Mouse (Mus musculus): ENCODE measurements around the gene Spata2.

Spata2 gene

DNA sequence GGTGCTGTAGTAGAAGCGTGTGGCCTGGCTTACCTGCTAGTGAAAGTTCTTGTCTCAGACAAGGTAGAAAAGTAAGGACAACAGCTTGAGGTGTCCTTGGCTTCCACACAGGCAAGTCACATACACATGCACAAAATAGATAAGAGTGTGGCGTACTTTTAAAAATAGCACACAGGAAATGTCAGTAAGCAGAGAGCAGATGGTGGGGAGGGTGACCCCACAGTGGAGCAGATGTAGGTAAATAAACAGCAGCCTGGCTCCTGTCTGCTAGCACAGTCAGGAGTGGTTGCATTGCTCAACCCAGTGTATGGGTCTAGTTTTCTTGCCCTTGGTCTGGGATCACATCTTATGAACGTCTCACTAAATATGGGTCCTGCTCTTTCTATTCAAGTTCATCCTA lies 17.8 kb upstream of the Spata2 start:
- DNase-seq (ENCODE audit: low spot score): no peak

DNA sequence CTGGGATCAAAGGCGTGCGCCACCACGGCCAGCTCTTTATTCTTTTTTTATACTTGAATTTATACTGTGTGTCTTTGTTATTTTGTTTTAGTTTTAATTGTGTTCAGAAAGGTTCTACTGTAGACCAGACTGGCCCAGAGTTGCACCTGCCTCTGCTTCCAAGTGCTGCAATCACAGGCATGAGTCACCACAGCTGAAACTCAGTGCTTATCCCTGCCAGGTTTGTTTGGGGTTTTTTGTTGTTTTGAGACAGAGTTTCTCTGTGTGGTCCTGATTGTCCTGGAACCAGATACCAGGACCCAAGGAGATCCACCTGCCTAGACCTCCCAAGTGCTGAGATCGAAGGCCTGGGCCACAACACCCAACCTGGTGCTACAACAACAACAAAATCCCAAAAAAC lies 15.9 kb upstream of the Spata2 start:
- no peak for DNase-seq (ENCODE audit: low spot score)

DNA sequence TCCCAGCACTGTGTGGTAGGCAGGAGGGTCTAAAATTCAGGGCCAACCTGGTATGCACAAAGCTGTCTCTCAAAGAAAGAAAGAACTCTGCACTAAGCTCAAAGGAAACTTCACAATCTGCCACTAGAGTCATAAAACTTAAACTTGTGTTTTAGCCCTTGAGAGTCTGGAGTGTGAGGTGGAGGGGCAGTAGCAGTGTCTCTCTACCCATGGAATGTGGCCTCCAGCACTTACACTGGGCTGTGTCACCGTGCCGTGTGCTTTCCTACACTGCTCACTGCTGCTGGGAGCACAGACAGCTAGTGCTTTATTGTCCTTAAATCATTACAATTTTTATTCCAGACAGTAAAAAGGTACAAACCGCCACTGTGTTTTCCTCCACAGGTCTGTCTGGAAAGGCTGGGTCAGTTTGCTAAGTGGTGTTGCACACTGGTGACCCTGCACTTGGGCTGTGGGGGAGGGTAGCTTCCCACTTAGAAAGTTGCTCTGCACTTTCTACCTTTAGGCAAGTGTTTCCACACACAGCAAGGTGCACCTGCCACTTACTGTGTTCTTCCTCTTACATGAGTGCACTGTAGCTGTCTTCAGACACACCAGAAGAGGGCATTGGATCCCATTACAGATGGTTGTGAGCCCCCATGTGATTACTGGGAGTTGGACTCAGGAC lies 15.2 kb upstream of the Spata2 start:
- no peak for DNase-seq (ENCODE audit: low spot score)

DNA sequence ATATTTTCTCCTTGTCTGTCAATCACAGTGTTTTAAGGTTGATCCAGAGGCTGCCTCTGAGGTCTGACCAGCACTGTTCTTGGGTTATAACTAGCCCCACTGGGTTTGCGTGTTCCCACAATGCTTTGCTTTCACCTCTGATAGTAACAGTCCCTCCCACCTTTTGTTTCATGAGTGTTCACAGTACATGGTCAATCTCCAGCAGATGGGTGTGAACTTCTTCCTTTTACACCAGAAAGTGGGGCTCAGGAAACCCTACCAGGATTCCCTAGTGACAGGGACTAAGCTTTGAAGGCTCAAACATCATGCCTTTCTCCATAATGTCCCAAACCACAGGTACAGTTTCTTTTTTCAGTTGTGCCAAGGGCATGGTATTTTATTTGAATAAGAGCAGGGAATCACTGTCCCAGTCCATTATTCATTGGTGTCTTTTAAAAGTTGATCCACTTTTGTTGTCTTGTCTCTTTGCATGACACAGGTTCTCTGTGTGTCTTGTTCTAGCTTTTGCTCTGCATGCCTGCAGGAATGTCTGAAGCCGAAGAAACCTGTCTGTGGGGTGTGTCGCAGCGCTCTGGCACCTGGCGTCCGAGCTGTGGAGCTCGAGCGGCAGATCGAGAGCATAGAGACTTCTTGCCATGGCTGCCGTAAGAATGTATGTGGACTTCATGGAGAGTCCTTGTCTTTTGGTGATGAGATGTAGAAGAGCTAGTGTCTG lies 14.0 kb upstream of the Spata2 start:
- no peak for DNase-seq (ENCODE audit: low spot score)

DNA sequence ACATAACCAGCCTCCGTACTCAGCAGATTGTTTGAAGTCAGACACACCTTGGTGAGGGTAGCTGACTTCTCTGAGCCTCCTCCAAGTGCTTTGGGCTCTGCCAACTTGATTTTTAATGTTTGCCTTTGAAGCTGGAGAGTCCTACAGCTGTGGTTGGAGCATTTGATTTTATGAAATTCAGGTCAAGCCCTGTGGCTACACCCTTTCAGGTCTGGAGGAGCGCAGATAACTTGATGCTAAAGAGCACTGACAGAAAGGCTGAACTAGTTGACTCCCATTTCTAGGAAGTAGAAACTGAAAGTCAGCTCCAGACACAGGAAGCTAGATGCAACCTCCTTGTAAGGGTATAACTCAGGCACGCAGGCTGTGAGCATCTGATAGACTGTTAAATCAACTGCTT lies 12.4 kb upstream of the Spata2 start:
- DNase-seq (ENCODE audit: low spot score): no peak

DNA sequence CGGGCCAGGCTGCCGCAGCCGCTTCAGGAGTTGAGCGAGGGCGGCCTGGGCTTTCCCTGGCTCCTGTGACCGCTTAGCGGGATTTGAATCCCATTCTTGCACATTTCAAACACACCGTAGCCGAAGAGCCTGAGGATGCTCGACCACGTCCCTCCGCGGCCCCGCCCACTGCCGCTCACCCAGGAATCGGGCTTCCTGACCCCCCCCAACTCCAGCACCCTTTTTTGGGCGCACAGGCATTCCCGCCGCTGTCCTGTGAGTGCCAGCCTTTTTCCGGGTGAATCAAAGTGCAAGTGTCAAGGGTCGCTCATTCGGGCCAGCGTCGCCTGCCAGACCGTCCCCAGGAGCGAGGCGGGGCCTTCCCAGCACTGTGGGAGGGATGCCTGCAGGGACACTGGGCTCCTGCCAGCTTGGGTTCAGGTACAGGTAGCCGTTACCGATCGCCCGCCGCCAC lies 11.2 kb upstream of the Spata2 start:
- peak; percentile 67 for DNase-seq (ENCODE audit: low spot score)

DNA sequence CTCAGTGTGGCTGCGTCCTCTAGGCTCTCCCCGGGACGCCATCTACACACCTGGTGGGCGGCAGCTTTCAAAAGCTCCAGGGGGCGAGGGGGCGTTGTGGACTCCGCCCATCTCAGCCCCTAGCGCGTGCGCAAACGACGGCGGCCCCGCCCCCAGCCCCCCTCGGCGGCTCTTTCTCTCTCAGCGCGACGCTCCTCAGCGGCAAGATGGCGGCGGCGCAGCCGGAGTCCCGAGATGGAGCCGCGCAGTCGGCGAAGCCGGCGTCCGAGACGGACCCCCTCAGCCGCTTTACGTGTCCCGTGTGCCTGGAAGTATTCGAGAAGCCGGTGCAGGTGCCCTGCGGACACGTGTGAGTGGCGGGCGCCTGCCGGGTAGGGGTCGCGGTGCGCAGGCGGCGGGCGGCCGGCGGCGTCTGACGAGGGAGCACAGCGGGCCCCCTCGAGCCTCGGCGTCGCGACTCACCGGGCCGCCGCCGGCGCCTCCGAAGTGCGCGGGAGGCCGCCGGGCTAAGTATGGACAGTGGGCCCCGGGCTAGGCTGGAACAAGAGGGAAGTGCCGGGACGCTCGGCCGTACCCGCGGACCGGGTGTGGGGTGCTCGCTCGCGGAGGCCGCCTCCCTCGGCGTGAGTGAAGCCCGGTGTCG lies 10.7 kb upstream of the Spata2 start:
- DNase-seq (ENCODE audit: low spot score): peak; percentile 92

DNA sequence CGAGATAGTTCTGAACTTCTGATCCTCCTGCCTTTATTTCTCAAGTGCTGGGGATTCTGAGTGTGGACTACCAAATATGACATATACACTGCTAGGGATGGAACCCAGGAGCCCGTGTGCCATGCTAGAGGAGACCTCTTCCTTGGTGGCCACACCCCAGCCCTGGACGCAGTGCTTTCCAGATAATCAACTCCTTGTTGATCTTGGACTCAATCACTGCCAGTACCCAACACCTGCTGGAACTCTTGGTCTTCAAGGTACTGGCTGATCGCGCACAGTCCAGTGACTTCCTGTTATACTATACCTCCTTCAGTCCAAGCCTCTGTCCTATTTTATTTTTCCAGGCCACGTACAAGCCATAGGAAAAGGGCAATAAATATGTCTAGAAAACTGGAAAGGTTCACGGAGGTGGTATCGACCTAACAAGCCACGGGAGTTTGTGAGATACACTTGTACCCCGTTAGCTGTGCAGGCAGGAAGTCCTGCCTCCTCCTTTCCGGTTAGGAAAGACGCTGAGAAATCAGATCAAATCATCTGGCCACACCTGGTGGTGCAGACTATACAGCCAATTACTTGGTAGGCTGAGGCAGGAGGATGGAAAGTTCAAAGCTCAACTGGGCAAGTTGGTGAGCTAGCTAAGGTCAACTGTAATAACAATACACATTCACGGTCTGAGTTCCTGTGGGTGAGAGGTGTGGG lies 10.0 kb upstream of the Spata2 start:
- DNase-seq (ENCODE audit: low spot score): no peak

DNA sequence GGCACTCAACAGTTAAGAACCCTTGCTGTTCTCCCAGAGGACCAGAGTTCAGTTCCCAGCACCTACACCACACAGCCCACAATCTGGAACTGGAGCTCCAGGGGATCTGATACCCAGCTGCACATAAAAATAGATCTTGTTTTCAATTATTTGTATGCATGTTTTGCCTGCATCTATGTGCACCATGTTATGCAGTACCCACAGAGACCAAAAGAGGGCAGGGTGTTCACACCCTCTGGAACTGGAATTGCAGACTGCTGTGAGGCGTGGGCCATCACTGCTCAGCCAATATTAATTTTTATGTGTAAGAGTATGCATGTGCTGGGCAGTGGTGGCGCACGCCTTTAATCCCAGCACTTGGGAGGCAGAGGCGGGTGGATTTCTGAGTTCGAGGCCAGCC lies 4.6 kb upstream of the Spata2 start:
- DNase-seq (ENCODE audit: low spot score): no peak

DNA sequence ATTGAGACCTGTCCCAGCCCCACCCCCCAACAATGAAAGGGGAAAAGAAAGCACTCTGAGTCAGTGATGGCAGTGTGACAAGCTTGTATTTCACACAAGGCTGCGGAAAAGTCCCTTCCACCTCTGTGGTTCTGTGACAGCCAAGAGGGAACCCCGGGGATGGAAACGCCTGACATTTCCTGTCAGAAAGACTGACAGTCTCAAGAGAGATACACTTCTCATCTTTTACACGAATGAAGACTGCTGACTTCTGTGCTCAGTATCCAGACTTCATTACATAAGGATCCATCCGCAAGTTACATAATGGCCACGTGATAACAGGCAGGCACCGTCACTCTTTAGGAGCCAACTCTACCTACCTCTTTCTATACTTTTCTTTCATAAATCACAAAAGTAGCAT lies 3.8 kb upstream of the Spata2 start:
- no peak for DNase-seq (ENCODE audit: low spot score)

DNA sequence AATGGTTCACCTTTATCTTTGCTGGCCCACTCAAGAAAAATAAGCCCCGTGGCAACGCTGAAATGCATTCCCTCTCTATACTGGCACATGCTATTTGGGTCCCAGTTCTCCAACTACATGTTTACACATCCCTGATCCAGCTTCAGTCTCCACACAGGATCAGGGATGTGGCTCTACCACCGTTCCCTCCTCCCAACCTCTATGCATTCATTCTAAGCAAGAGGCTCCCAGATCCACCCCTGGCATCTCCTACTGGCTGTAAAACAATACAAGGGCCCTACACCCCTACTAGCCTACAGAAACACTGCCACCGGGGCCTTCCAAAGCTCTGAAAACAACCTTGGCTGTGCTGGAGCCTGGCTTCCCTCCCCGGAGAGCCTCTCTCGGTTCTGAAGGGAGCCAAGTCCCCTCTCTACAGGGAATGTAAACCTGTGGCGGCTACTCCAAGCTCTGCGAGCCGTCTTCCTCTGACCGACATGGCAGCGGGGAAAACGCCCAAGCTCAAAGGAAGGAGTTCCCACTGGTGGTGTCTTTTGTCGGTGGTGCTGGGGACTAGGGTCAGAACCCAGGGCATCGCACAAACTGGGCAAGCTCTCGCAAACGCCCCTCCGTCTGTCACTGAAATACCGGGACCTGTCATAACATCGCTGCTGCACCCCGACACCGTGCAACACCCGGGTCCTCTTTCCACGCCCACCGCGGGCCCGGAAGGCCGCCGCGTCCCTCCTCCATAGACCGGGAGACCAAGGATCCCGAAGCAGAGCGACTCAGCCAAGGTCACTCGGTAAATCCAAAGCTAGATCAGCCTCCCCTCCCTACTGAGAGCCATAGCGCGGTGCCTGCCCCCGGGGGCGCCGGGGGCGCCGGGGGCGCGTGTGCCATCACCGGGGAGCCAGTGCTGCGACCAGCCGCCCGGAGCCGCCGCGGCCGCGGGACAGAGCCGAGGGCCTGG lies 654 bp downstream of the Spata2 start, which contains the start of gene Rnf114:
Gene Rnf114 (plus strand): TSS at position 889 of the 952 bp plus-strand sequence.
- DNase-seq (ENCODE audit: low spot score): peak; percentile 48

DNA sequence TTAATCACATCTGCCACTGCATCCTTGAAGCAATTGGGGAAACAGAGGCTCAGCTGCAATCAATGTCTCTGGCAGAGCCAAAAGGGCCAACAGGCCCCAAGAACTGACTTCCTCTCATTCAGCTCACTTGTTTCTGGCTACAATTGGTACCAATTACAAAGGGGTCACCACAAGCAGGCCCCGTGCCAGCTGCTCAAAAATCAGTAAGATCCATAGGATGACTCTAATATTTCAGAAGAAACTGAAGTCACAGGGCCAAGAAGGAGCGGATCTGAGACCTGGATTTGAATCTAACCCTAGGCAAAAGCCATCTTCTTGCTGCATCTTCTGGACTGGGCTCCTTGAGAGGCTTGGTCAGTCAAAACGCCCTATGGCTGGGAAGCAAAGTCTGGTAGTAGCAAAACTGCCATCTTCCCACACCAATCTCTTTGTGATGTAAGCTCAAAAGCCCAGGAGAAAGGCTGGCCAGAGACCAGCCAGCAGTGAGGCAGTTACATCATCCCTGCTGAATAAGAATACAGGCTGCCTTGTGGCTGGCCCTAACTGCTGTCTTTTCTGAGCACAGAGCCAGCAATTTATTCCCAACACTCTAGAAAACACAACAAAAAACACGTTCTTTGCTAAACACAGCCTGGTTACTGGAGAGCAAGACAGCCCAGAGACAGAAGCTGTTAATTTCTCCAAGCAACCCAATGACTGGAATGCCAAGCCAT lies 1.7 kb downstream of the Spata2 start:
- no peak for DNase-seq (ENCODE audit: low spot score)

DNA sequence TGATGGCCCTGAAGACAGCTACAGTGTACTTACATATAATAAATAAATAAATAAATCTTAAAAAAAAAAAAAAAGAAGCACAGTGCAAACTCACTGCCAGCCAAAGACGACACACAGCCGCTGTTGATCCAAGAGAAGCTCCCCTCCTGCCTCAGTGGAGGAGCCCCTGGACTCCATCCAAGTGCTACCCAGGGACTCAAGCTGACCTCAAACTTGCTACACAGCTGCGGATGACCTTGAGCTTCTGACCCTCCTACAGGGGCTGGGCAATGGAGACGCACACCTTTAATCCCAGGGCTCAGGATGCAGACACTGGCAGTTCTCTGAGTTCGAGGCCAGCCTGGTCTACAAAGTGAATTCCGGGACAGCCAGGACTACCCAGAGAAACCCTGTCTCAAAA lies 4.7 kb downstream of the Spata2 start:
- DNase-seq (ENCODE audit: low spot score): no peak

DNA sequence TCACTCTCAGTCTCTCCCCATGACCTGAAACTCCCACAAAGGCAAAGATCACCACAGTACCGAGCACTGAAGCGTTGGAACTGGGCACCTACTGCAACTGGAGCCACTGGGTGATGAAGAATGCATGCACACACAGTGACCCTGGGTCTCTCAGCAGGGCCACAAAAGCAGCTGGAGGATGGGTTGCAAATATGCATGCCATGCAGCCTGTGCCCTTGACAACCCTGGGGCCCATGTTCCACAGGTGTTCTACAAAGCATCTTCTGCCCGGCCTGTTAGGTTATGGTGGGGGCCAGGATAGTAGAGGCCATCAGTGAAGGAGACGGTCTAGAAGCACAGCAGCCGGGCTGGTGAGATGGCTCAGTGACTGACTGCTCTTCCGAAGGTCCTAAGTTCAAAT lies 5.1 kb downstream of the Spata2 start:
- DNase-seq (ENCODE audit: low spot score): no peak

DNA sequence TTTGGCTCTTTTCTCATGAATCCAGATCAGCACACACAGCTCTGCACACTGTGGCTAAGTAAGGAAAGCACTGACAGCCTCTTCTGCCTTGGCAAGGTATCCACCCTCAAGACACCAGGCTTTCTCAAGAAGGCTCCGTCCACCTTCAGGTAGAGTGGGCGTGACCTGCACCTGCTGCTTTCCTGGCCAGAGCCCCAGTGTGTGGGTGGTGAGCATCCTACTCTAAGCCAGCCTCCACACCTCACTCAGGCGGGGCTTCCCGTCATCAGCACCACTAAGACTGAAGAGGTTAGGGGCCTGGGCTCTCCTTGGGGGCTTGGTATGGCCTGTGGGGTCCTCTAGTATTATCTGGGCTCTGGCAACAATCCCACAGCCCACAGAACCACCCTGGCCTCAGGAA lies 6.1 kb downstream of the Spata2 start:
- no peak for DNase-seq (ENCODE audit: low spot score)

DNA sequence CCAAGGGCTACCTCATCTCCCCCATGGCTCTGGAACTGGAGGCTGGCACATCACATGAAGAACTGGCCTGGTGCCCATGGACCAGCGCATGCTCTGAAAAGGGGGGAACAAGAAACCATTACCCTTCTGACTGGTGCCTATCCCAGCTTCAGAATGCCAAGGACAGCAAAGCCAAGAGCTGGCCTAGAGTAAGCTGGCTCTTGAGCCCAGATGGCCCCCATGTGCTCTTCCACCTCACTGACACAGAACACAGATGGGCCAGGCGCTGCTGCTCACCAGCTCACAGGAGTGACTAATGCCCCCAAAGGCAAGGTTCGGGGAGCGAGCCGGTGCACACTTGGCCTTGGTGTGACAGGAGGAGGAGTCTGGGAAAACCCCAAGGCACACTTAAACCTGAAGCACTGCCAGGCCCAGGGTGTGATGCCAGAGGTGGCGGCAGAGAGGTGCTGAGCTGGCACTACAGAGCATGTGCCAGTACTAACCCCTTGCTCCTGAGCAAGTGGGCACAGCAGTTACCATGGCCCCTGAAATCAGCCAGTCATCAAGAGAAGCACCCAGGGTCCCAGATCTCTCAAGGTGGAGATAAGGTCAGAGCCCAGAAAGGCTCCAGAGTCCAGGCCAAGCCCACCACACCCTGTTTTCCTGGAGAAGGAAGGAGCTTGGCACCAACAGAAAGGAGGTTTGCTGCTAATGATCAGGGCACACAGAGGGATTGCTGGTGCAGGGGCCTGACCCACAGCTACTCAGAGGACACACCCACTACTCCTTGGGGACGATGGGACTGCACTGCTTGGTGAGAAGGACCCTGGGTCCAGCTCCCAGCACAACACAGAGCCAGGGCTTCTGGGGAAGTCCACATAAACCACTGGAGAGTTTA lies 6.9 kb downstream of the Spata2 start:
- peak; percentile 27 for DNase-seq (ENCODE audit: low spot score)

DNA sequence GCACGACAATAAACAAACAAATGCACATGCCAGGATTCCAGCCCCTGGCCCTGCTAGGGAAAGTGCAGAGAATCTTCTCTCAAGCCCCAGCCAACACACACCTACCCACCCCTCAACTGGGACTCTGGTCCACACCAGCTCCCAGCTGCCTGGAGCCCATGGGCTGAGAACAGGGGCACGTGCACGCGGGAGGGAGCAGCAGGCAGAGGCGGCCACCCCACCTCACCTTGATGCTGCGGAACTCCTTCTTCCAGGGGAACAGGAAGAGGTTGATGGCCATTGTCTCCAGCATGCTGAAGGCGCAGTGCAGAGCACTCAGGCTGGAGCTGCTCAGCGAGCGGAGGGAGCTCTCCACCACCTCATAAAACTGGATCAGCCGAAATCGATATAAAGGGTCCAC lies 7.8 kb downstream of the Spata2 start:
- no peak for DNase-seq (ENCODE audit: low spot score)

DNA sequence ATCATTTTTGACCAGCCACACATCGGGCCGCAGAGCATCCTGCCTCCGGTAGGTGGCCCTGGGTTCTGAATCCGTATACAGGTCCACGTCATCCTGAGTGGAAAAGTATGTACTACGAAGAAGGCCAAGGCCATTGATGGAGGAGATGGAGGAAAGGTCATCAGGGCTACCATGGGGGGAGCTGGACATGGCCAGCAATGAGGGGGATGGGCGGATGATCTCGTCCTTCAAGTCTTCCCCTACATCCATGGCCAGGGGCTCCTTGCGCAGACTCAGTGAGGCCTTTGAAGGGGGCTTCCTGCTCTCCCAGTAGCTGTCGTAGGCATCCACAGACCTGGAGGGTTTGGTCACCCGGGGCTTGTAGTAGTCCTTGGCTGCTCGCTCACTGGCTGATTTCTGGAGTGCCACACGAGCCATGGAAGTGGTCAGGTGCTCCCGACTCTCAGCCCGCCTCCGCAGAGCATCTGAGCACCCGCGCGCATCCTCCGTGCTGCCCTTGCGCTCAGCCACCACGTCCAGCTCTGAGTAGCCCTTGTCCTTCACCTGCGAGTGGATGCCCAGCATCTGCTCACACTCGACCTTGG lies 8.8 kb downstream of the Spata2 start:
- no peak for DNase-seq (ENCODE audit: low spot score)

DNA sequence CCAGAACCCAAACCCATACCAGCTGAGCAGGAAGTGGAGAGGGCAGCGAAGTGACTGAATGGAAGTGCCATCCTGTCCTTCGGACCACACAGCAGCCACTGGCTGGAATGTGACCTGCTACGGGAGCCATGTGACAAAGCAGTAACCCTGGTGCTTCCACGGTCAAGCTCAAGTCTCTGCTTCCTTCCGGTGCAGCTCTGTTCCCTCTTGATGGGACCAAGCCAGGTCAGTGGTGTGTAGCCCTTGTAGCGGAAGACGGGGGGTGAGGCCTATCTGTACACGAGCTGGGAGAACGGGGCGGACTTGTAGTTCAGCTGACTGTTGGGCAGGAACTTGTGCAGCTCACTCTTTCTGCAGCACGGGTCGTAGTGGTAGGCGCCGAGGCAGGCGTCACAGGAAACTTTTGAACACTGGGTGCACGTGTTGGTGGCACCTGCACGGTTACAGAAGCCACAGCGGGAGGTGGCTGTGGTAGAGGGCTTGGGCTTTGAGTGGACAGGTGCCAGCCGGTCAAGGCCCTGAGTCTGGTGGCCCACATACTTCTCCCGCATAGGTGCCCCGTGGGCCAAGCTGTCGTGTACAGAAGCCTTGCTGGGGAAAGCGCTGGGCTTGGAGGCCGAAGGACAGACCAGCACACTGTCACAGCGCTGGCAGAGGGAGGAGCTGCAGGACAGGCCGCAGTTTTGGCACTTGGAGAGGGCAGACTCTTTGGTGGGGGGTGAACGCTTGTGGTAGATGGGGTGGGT lies 9.4 kb downstream of the Spata2 start:
- no peak for DNase-seq (ENCODE audit: low spot score)
